Mouse (Mus musculus) liver, embryonic 14.5 days (tissue): ENCODE data around the gene Pax8. TPM values are rescaled to one million over a fixed set of nuclear protein-coding genes. Genes with fewer than 3 reads are reported as not detected.

Experiments
- ATAC-seq: fragments of 200-750 bp; cut with Nextera tagmentation; 2 replicates; pipeline ENCODE4 v1.8.0; 2017; ENCODE audit warnings: moderate number of reproducible peaks, mild to moderate bottlenecking, moderate library complexity; ENCODE audit not compliant: insufficient read depth
- DNase-seq, 3 experiments: peaks; one replicate each; pipeline ENCODE4 v3.0.0-alpha.2; 2012 to 2013; ENCODE audit warnings: low read depth in 3 of 3, low spot score in 3 of 3
- H3K27ac ChIP-seq: fragments of 300-500 bp; sonication (generic); 2 replicates; pipeline ENCODE4 v1.5.1; 2014; ENCODE audit warnings: moderate library complexity, mild to moderate bottlenecking, control low read depth, inconsistent platforms
- H3K27me3 ChIP-seq: fragments of 300-500 bp; sonication (generic); 2 replicates; pipeline ENCODE4 v1.6.1; 2014; ENCODE audit warnings: mild to moderate bottlenecking, low read length, moderate library complexity; ENCODE audit not compliant: control insufficient read depth, insufficient read depth
- H3K36me3 ChIP-seq: fragments of 300-500 bp; sonication (generic); replicated peaks from 2 replicates; pipeline ENCODE4 v1.6.1; 2014; ENCODE audit warnings: low read depth; ENCODE audit not compliant: control insufficient read depth, insufficient read depth
- H3K4me1 ChIP-seq, 2 experiments: fragments of 200-500 bp in 1 of 2; fragments of 300-500 bp in 1 of 2; sonication (generic) in 1 of 2; replicated peaks; 2 replicates each; pipeline ENCODE4 v1.6.1; 2012 to 2014; ENCODE audit warnings: antibody characterized with exemption in 1 of 2, inconsistent platforms in 1 of 2, low read length in 1 of 2; ENCODE audit not compliant: control insufficient read depth in 2 of 2, insufficient read depth in 2 of 2
- H3K4me2 ChIP-seq: fragments of 300-500 bp; sonication (generic); 2 replicates; pipeline ENCODE4 v1.6.1; 2014; ENCODE audit warnings: low read depth, mild to moderate bottlenecking, control low read depth, moderate library complexity
- H3K4me3 ChIP-seq, 2 experiments: fragments of 200-500 bp in 1 of 2; fragments of 300-500 bp in 1 of 2; sonication (generic) in 1 of 2; 2 replicates each; pipeline ENCODE4 v1.5.1; 2012 to 2014; ENCODE audit warnings: low read depth in 2 of 2, low read length in 2 of 2, mild to moderate bottlenecking in 2 of 2, control low read depth in 1 of 2, inconsistent platforms in 1 of 2, moderate library complexity in 1 of 2; ENCODE audit not compliant: insufficient read depth in 1 of 2
- H3K9ac ChIP-seq: fragments of 300-500 bp; sonication (generic); replicated peaks from 2 replicates; pipeline ENCODE4 v1.6.1; 2014; ENCODE audit warnings: mild to moderate bottlenecking, control low read depth, moderate library complexity
- H3K9me3 ChIP-seq: fragments of 300-500 bp; sonication (generic); 2 replicates; pipeline ENCODE4 v1.6.1; 2016; ENCODE audit warnings: low read length, mixed read lengths; ENCODE audit not compliant: control insufficient read depth
- CTCF ChIP-seq: IDR thresholded peaks from 2 replicates; pipeline ENCODE4 v1.5.1; 2016; ENCODE audit warnings: antibody characterized with exemption, low read depth, control low read depth
- EP300 ChIP-seq: IDR thresholded peaks from 2 replicates; pipeline ENCODE4 v1.6.1; 2016; ENCODE audit warnings: antibody characterized with exemption, low read depth
- WGBS: fragments of 180-500 bp; shearing (Covaris S2); extraction: QIAGEN DNeasy Blood & Tissue Kit; methylation state at CpG from one replicate; pipeline ENCODE4 v1.1.7; 2014; ENCODE audit not compliant: insufficient replicate concordance; 5-methylcytosine and 5-hydroxymethylcytosine counted together
- polyA plus RNA-seq, 2 experiments: library from polyadenylated mRNA; depleted of rRNA in 1 of 2; stranded (reverse) in 1 of 2; unstranded in 1 of 2; fragments of >200 nt; fragmentation: Nextera tagmentation in 1 of 2; extraction: Ambion mirVana in 1 of 2; gene quantifications; 2 replicates each; pipeline versions ENCODE4 v1.2.1 to v1.2.3; 2012 to 2014

Pax8 gene
- polyA plus RNA-seq, 2 experiments = 0.03 TPM; not detected in 1

DNA sequence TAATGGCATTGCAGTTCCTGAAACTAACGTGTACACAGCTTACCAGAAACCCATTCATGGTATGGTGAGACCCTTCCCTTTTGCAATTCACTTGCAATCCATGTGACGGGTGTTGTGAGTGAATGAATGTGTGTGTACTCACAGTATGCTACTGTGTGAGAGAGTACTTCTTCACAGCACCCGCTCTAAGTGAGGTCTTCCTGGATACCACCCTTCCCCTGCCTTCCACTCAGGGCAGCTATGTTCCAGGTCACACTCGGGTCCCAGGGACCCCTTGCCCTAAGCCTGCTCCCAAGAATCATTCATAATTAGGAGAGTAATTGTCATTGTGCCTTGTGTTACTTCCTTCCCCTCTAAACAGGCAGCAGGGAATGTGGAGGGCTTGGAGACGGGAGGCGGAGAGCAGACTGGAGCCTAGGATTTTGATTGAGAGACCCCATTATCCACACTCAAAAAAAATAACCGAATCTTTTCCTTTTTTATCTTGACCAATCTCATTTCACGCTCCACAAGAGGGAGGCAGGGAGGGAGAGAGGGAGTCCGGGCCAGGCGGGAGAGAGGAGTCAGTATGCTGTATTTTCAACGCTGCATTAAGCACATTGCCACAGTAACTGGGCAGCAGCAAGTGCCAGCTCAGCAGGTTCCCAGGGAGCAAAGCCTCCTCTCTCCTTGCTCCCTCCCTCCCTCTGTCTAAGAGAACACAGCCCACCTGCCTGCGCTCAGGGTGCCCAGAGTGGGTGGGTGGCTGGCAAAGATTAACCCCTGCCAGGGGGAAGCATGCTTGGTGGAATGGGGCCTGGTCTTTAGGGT is 47.3 kb downstream of the Pax8 start:
- H3K9me3 ChIP-seq = no peaks in the 10 kb centered on the region
- H3K4me2 ChIP-seq = no peak overlapping the region
- no peak for ATAC-seq
- no peaks in the 10 kb centered on the region for H3K4me1 ChIP-seq
- no peak overlapping the region for H3K9ac ChIP-seq
- TF ChIP-seq CTCF = no peak
- no peak for TF ChIP-seq EP300
- WGBS = 59% methylated on average over 12 of the region's 12 CpGs
- H3K27me3 ChIP-seq = no peaks in the 10 kb centered on the region
- H3K27ac ChIP-seq = no peak overlapping the region
- no peaks in the 10 kb centered on the region for H3K36me3 ChIP-seq
- H3K4me3 ChIP-seq = no peak overlapping the region
- DNase-seq = no peak

GRCm38 (mm10) chr2:24425630-24426029 is 49.8 kb downstream of the Pax8 start:
- no peaks in the 10 kb centered on the region for H3K9me3 ChIP-seq
- no peak overlapping the region for H3K9ac ChIP-seq
- DNase-seq (no peak), ATAC-seq (no peak)
- WGBS = 18% methylated on average over 2 of the region's 2 CpGs
- no peak for TF ChIP-seq EP300
- H3K27me3 ChIP-seq = no peaks in the 10 kb centered on the region
- no peak overlapping the region for H3K4me2 ChIP-seq
- H3K27ac ChIP-seq = no peak overlapping the region
- no peaks in the 10 kb centered on the region for H3K36me3 ChIP-seq
- H3K4me3 ChIP-seq = no peak overlapping the region
- 0 out of 4 replicates have a peak, but pooled peaks cover 0 to 1% of the 10 kb centered on the region in 2 experiments for H3K4me1 ChIP-seq

- no peak for DNase-seq
- Histone ChIP-seq H3K9ac (no peak overlapping the region), H3K27me3 (no peaks in the 10 kb centered on the region), H3K36me3 (no peaks in the 10 kb centered on the region), H3K4me1 (0 out of 4 replicates have a peak, but pooled peaks cover 0 to 1% of the 10 kb centered on the region in 2 experiments), H3K27ac (no peak overlapping the region), H3K9me3 (no peaks in the 10 kb centered on the region), H3K4me3 (no peak overlapping the region), H3K4me2 (no peak overlapping the region)
- TF ChIP-seq CTCF = no peak
- no peak for TF ChIP-seq EP300
- ATAC-seq = no peak
- WGBS = 57% methylated on average over 3 of the region's 3 CpGs
Measured at GRCm38 (mm10) chr2:24422815-24423214, 52.6 kb downstream of the Pax8 start.

GRCm38 (mm10) chr2:24421211-24421863 is 54.1 kb downstream of the Pax8 start:
- Histone ChIP-seq H3K4me1 (0 out of 4 replicates have a peak, but pooled peaks cover 0 to 1% of the 10 kb centered on the region in 2 experiments), H3K9ac (no peak overlapping the region), H3K9me3 (no peaks in the 10 kb centered on the region), H3K4me2 (no peak overlapping the region), H3K27ac (no peak overlapping the region), H3K36me3 (no peaks in the 10 kb centered on the region), H3K4me3 (no peak overlapping the region), H3K27me3 (no peaks in the 10 kb centered on the region)
- ATAC-seq (no peak), DNase-seq (no peak)
- 62% methylated on average over 6 of the region's 6 CpGs for WGBS
- TF ChIP-seq EP300 = no peak
- no peak for TF ChIP-seq CTCF

DNA sequence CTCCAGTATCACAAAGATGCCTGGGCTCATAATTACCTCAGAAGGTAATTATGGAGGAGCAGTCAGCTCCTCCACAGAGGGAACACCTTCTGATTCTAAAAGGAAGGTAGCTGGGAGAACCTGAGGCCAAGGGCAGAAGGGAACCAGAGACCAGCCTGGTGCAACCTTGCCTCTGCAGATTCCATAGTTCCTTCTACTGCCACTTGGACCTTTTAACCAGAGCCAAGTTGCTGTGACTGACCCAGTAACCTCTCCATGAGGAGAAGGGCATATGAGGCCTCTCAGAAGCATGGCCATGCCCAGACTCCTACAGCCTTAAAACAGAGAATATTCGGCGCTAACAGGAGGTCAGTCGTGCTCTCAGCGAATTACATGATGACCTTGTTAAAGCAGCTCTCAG is 57.8 kb downstream of the Pax8 start:
- WGBS = 68% methylated on average over 4 of the region's 4 CpGs

More for the DNA sequence above, 57.8 kb downstream of the Pax8 start:
- Histone ChIP-seq H3K27ac (no peak overlapping the region), H3K9ac (no peak overlapping the region), H3K4me3 (no peak overlapping the region), H3K4me2 (no peak overlapping the region), H3K27me3 (no peaks in the 10 kb centered on the region), H3K4me1 (0 out of 4 replicates have a peak, but pooled peaks cover 0 to 1% of the 10 kb centered on the region in 2 experiments), H3K36me3 (no peaks in the 10 kb centered on the region), H3K9me3 (no peaks in the 10 kb centered on the region)
- DNase-seq (no peak), ATAC-seq (no peak)
- TF ChIP-seq CTCF (no peak), EP300 (no peak)
